Mouse (Mus musculus): Measurements from ENCODE around the gene Med12.

- TF ChIP-seq CTCF (IDR thresholded peaks at IDR 0.05; ENCODE audit: borderline replicate concordance, extremely low read depth, insufficient read depth, insufficient read length) (no peak), POLR2A (IDR thresholded peaks at IDR 0.05; ENCODE audit: borderline replicate concordance, extremely low read depth, insufficient read depth, insufficient read length, poor library complexity, severe bottlenecking) (no peak)
Observed at GRCm38 (mm10) chrX:101266631-101267030, 7.2 kb upstream of the Med12 start.
